ENCODE assay signal across 8 mouse cellular contexts in genomic region chr7:118993597-118994230, GRCm38 (mm10). TPM values are rescaled to one million over a fixed set of nuclear protein-coding genes. Genes with fewer than 3 reads are reported as not detected.
DNase-seq lines count a peak whose midpoint lies in the region; ATAC-seq and TF ChIP-seq lines count a peak whose summit lies in the region.

No protein-coding gene starts in this region.

- H3K9ac ChIP-seq in lung, embryonic 16.5 days (ENCODE audit: low read length) = peak overlapping the region; percentile 79
- peak overlapping the region; percentile 66 for H3K9ac ChIP-seq in limb, embryonic 15.5 days
- H3K9ac ChIP-seq in stomach, embryonic 16.5 days (ENCODE audit: low read length) = peak overlapping the region; percentile 72

- ATAC-seq in lung, embryonic 16.5 days (ENCODE audit: low read depth) = no peak
- ATAC-seq in granulocyte monocyte progenitor cell, adult 5-6 weeks (replicated peaks; ENCODE audit: poor library complexity, severe bottlenecking) = 0 out of 2 replicates have a peak, but pooled peaks have one; percentile 0
- no peak for ATAC-seq in limb, embryonic 15.5 days (ENCODE audit: insufficient number of reproducible peaks, low FRiP score, low TSS enrichment, low read depth)
- no peak for ATAC-seq in stomach, embryonic 16.5 days (ENCODE audit: insufficient read depth, low FRiP score)

- peaks cover 3% of the 10 kb centered on the region for H3K27me3 ChIP-seq in lung, embryonic 16.5 days (ENCODE audit: control insufficient read depth, insufficient read depth, low read depth, low read length)
- H3K27me3 ChIP-seq in limb, embryonic 15.5 days = peaks cover 10% of the 10 kb centered on the region; the same call in 1 of the 2 replicates
- no peaks in the 10 kb centered on the region for H3K27me3 ChIP-seq in stomach, embryonic 16.5 days (ENCODE audit: control insufficient read depth, insufficient read depth, low read length)

- no peak for TF ChIP-seq POLR2A in cortical plate, adult 2 months (IDR thresholded peaks at IDR 0.05; ENCODE audit: extremely low read depth, insufficient read depth, low read length)

- 2% methylated on average over 26 of the region's 26 CpGs for WGBS in lung, embryonic 16.5 days
- 3% methylated on average over 26 of the region's 26 CpGs for WGBS in limb, embryonic 15.5 days
- WGBS in stomach, embryonic 16.5 days = 8% methylated on average over 26 of the region's 26 CpGs

- no peaks in the 10 kb centered on the region for H3K36me3 ChIP-seq in lung, embryonic 16.5 days (ENCODE audit: control insufficient read depth, insufficient read depth, low read length)
- no peaks in the 10 kb centered on the region for H3K36me3 ChIP-seq in limb, embryonic 15.5 days
- no peaks in the 10 kb centered on the region for H3K36me3 ChIP-seq in stomach, embryonic 16.5 days (ENCODE audit: control insufficient read depth, insufficient read depth, low read length)

- no peaks in the 10 kb centered on the region for H3K9me3 ChIP-seq in lung, embryonic 16.5 days (ENCODE audit: control insufficient read depth, low read length)
- H3K9me3 ChIP-seq in limb, embryonic 15.5 days = no peaks in the 10 kb centered on the region
- H3K9me3 ChIP-seq in stomach, embryonic 16.5 days (replicated peaks; ENCODE audit: control insufficient read depth, low read length) = no peaks in the 10 kb centered on the region

- no peak for TF ChIP-seq CTCF in cortical plate, adult 2 months (IDR thresholded peaks at IDR 0.05; ENCODE audit: extremely low read depth, insufficient read depth, low read length)

- intact Hi-C loops in left cerebral cortex, postnatal 10 days (cut with DNase I) = loop anchor here (5.0 kb wide), 2 partner anchors 116 to 136 kb away; partner anchors contain the start of genes Iqck and Knop1

- H3K27ac ChIP-seq in lung, embryonic 16.5 days (ENCODE audit: low read length) = no peak overlapping the region
- H3K27ac ChIP-seq in cortical plate, adult 2 months (ENCODE audit: insufficient read depth, low read length) = peak overlapping the region; percentile 92
- no peak overlapping the region for H3K27ac ChIP-seq in limb, embryonic 15.5 days
- H3K27ac ChIP-seq in stomach, embryonic 16.5 days (ENCODE audit: low read length) = no peak overlapping the region

- H3K4me2 ChIP-seq in lung, embryonic 16.5 days (ENCODE audit: low read depth, low read length) = peak overlapping the region; percentile 98
- peak overlapping the region; percentile 90 for H3K4me2 ChIP-seq in limb, embryonic 15.5 days
- H3K4me2 ChIP-seq in stomach, embryonic 16.5 days (ENCODE audit: low read depth, low read length) = peak overlapping the region; percentile 86

- no peak for DNase-seq in lung, postnatal 14 days
- DNase-seq in yolk sac, embryonic 10.5 days (ENCODE audit: low spot score) = no peak
- DNase-seq in left cerebral cortex, postnatal 10 days (ENCODE audit: extremely low spot score in 1 of 2, low spot score in 2 of 2) = no peak

- peaks cover 24% of the 10 kb centered on the region for H3K4me1 ChIP-seq in lung, embryonic 16.5 days (replicated peaks; ENCODE audit: control insufficient read depth, insufficient read depth, low read length)
- peaks cover 17% of the 10 kb centered on the region for H3K4me1 ChIP-seq in cortical plate, adult 2 months (ENCODE audit: control insufficient read depth, insufficient read depth, low read length)
- H3K4me1 ChIP-seq in limb, embryonic 15.5 days = peaks cover 45% of the 10 kb centered on the region
- H3K4me1 ChIP-seq in stomach, embryonic 16.5 days (ENCODE audit: control insufficient read depth, insufficient read depth, low read length) = peaks cover 19% of the 10 kb centered on the region

- peak overlapping the region; percentile 70 for H3K4me3 ChIP-seq in lung, embryonic 16.5 days (ENCODE audit: low read length)
- H3K4me3 ChIP-seq in cortical plate, adult 2 months (ENCODE audit: insufficient read depth, low read length) = peak overlapping the region; percentile 53
- H3K4me3 ChIP-seq in limb, embryonic 15.5 days = peak overlapping the region; percentile 64
- H3K4me3 ChIP-seq in stomach, embryonic 16.5 days (replicated peaks; ENCODE audit: low read length) = peak overlapping the region; percentile 60

RNA-seq across cellular contexts. Expression of gene Gprc5b, which starts 1.3 kb away (rescaled TPM):
- polyA plus RNA-seq in lung, embryonic 16.5 days (2015; fragmentation: Nextera tagmentation; extraction: Ambion mirVana) = 5.1 and 5.2 TPM in 2 replicates
- polyA plus RNA-seq in cortical plate, adult 2 months (2012; rRNA removed) = 126 and 141 TPM in 2 replicates
- 0.15 TPM in 1 of 2 replicates, not detected in the other for total RNA-seq in granulocyte monocyte progenitor cell, adult 5-6 weeks (2014; fragmentation: Nextera tagmentation)
- total RNA-seq in granulocyte monocyte progenitor cell, adult 5-6 weeks (2017) = not detected in 2 replicates
- polyA plus RNA-seq in limb, embryonic 15.5 days (2015; fragmentation: Nextera tagmentation; extraction: Ambion mirVana) = 7.4 and 7.7 TPM in 2 replicates
- polyA plus RNA-seq in stomach, embryonic 16.5 days (2015; fragmentation: Nextera tagmentation; extraction: Ambion mirVana) = 3.3 and 3.6 TPM in 2 replicates
- 10 to 100 TPM; 36.8 to 39.8 TPM for total RNA-seq in left cerebral cortex, postnatal 10 days (2021)

Comparison
In these comparisons a context has a peak if more than half of its experiments do, and no peak if none do; other contexts are left out.
1. RNA of gene Gprc5b, which starts 1.3 kb away (polyA plus RNA-seq): 126 to 141 TPM in cortical plate, adult 2 months; 7.4 to 7.7 TPM in limb, embryonic 15.5 days, 5.1 to 5.2 TPM in lung, embryonic 16.5 days and 3.3 to 3.6 TPM in stomach, embryonic 16.5 days; every median in the first group is over 10 times any median in the second.
2. Peak in every context shown above with its lines, with median percentiles within 50 percentile points of each other: H3K4me2 ChIP-seq, H3K4me3 ChIP-seq and H3K9ac ChIP-seq.